7 mouse cellular contexts compared by ENCODE assay signal in genomic region chr10:76734979-76735378, GRCm38 (mm10). TPM values are rescaled to one million over a fixed set of nuclear protein-coding genes. Genes with fewer than 3 reads are reported as not detected.
DNase-seq lines count a peak whose midpoint lies in the region; ATAC-seq and TF ChIP-seq lines count a peak whose summit lies in the region.

No protein-coding gene starts in this region.

- no peaks in the 10 kb centered on the region for H3K9me3 ChIP-seq in intestine, embryonic 15.5 days
- H3K9me3 ChIP-seq in midbrain, embryonic 10.5 days (replicated peaks), result no peaks in the 10 kb centered on the region

- H3K9ac ChIP-seq in intestine, embryonic 15.5 days, result no peak overlapping the region

- WGBS in intestine, embryonic 15.5 days, result 2% methylated on average over 4 of the region's 4 CpGs
- WGBS in midbrain, embryonic 10.5 days, result 3% methylated on average over 4 of the region's 4 CpGs
- 6% methylated on average over 4 of the region's 4 CpGs for WGBS in small intestine, adult 2 months

- no peaks in the 10 kb centered on the region for H3K27me3 ChIP-seq in intestine, embryonic 15.5 days (replicated peaks)
- H3K27me3 ChIP-seq in midbrain, embryonic 10.5 days (ENCODE audit: low read depth, poor library complexity, severe bottlenecking), result peaks cover 7% of the 10 kb centered on the region; the same call in 1 of the 2 replicates
- peaks cover 2% of the 10 kb centered on the region; the same call in 1 of the 2 replicates for H3K27me3 ChIP-seq in small intestine, adult 2 months (ENCODE audit: control insufficient read depth, insufficient read depth, low read length)

- DNase-seq in cerebellum, postnatal 14 days, result peak; percentile 91 to 92
- DNase-seq in gastrocnemius, adult 18-20 months (ENCODE audit: low spot score), result peak; percentile 81
- DNase-seq in left cerebral cortex, postnatal 14 days (ENCODE audit: low spot score in 2 of 2), result peak; percentile 80 to 90
- peak; percentile 81 for DNase-seq in midbrain, embryonic 10.5 days (ENCODE audit: low spot score)

- no peak overlapping the region for H3K27ac ChIP-seq in intestine, embryonic 15.5 days
- H3K27ac ChIP-seq in midbrain, embryonic 10.5 days (replicated peaks), result no peak overlapping the region
- no peak overlapping the region for H3K27ac ChIP-seq in small intestine, adult 2 months (ENCODE audit: insufficient read depth, low read depth, low read length)

- H3K36me3 ChIP-seq in intestine, embryonic 15.5 days, result no peaks in the 10 kb centered on the region
- no peaks in the 10 kb centered on the region for H3K36me3 ChIP-seq in midbrain, embryonic 10.5 days
- H3K36me3 ChIP-seq in small intestine, adult 2 months (ENCODE audit: control insufficient read depth, insufficient read depth, low read length), result no peaks in the 10 kb centered on the region

- H3K4me2 ChIP-seq in intestine, embryonic 15.5 days (replicated peaks), result no peak overlapping the region

- TF ChIP-seq POLR2A in small intestine, adult 2 months (IDR thresholded peaks at IDR 0.05; ENCODE audit: low read depth, low read length), result no peak

- H3K4me3 ChIP-seq in intestine, embryonic 15.5 days (replicated peaks), result no peak overlapping the region
- H3K4me3 ChIP-seq in midbrain, embryonic 10.5 days, result no peak overlapping the region
- no peak overlapping the region for H3K4me3 ChIP-seq in small intestine, adult 2 months (ENCODE audit: low read depth, low read length)

- ATAC-seq in activated CD4-positive, CD25-positive, alpha-beta regulatory T cell, adult 4 months, result peak; percentile 72
- ATAC-seq in intestine, embryonic 15.5 days, result peak; percentile 63

- intact Hi-C loops in left cerebral cortex, postnatal 14 days (cut with DNase I), result loop anchor here (2.0 to 5.0 kb wide), 3 partner anchors 112 to 278 kb away; partner anchors contain the start of gene Col6a2

- TF ChIP-seq CTCF in small intestine, adult 2 months (IDR thresholded peaks at IDR 0.05; ENCODE audit: extremely low read depth, insufficient read length, insufficient replicate concordance, low read depth, low read length), result peak; percentile 84

- peaks cover 28% of the 10 kb centered on the region for H3K4me1 ChIP-seq in intestine, embryonic 15.5 days (replicated peaks)
- H3K4me1 ChIP-seq in midbrain, embryonic 10.5 days, result peaks cover 23% of the 10 kb centered on the region
- H3K4me1 ChIP-seq in small intestine, adult 2 months (ENCODE audit: control insufficient read depth, insufficient read depth, insufficient read length, low read length), result no peaks in the 10 kb centered on the region

RNA-seq across cellular contexts. Expression of gene Col6a1, which starts 9.0 kb away (rescaled TPM):
- polyA plus RNA-seq in activated CD4-positive, CD25-positive, alpha-beta regulatory T cell, adult 4 months (2017; shearing (Covaris generic)), result not detected
- total RNA-seq in gastrocnemius, adult 18-20 months (2021), result 10 to 100 TPM; 28.2 to 28.5 TPM
- 317 and 323 TPM in 2 replicates for polyA plus RNA-seq in intestine, embryonic 15.5 days (2015; fragmentation: Nextera tagmentation; extraction: Ambion mirVana)
- 10 to 100 TPM; 40.5 to 44.3 TPM for total RNA-seq in left cerebral cortex, postnatal 14 days (2021)
- 8.0 and 14.7 TPM in 2 replicates for polyA plus RNA-seq in midbrain, embryonic 10.5 days (2016; fragmentation: Nextera tagmentation; extraction: Ambion mirVana)
- polyA plus RNA-seq in small intestine, adult 2 months (2012; rRNA removed), result 48.0 and 106 TPM in 2 replicates
